Mouse (Mus musculus) liver, adult 2 months (tissue): ENCODE measurements around the gene Unc5c.

Experiments used
- CTCF ChIP-seq: fragments of 200-500 bp; IDR thresholded peaks from 2 replicates; pipeline ENCODE4 v1.5.1; 2011; ENCODE audit warnings: low read depth, low read length, control low read depth
- POLR2A ChIP-seq: fragments of 200-500 bp; IDR thresholded peaks from 2 replicates; pipeline ENCODE4 v1.6.1; 2011; ENCODE audit warnings: low read length, control low read depth; ENCODE audit not compliant: insufficient read depth; ENCODE audit errors: extremely low read depth

GRCm38 (mm10) chr3:141850141-141850540 lies 385.1 kb downstream of the Unc5c start:
- no peak for TF ChIP-seq CTCF
- no peak for TF ChIP-seq POLR2A
